Mouse (Mus musculus): ENCODE data around the gene Magi2. TPM values are rescaled to one million over a fixed set of nuclear protein-coding genes. Genes with fewer than 3 reads are reported as not detected.

The Magi2 gene
- polyA plus RNA-seq, 1 experiment, result 0.18 TPM

- Histone ChIP-seq H3K79me3 (ENCODE audit: low read depth) (no peaks in the 10 kb centered on the region), H3K36me3 (ENCODE audit: control insufficient read depth, insufficient read depth) (no peaks in the 10 kb centered on the region), H3K79me2 (ENCODE audit: control insufficient read depth, insufficient read depth) (no peaks in the 10 kb centered on the region), H3K4me3 (ENCODE audit: insufficient read depth, poor library complexity, severe bottlenecking) (no peak overlapping the region), H3K27me3 (ENCODE audit: control insufficient read depth, insufficient read depth, insufficient read length) (no peaks in the 10 kb centered on the region), H3ac (ENCODE audit: control insufficient read depth, insufficient read length, low read depth) (no peak overlapping the region)
- no peak for TF ChIP-seq MAX (IDR thresholded peaks at IDR 0.05)
- TF ChIP-seq USF1 (IDR thresholded peaks at IDR 0.05; ENCODE audit: low read depth), result no peak
- no peak for TF ChIP-seq CTCF (IDR thresholded peaks at IDR 0.05; ENCODE audit: control insufficient read depth, insufficient read depth, insufficient read length)
- TF ChIP-seq MYOG (IDR thresholded peaks at IDR 0.05; ENCODE audit: control insufficient read depth, extremely low read depth, insufficient read length), result no peak
- TF ChIP-seq CEBPB (IDR thresholded peaks at IDR 0.05; ENCODE audit: low read depth), result no peak
- TF ChIP-seq MYOD1 (IDR thresholded peaks at IDR 0.05; ENCODE audit: control insufficient read depth, insufficient read length, low read depth), result no peak
- no peak for TF ChIP-seq FOSL1 (IDR thresholded peaks at IDR 0.05; ENCODE audit: insufficient read depth, low read length, poor library complexity, severe bottlenecking)
Measured at GRCm38 (mm10) chr5:20643741-20644140, 1416.9 kb downstream of the Magi2 start.

- no peak for TF ChIP-seq MYOD1 (IDR thresholded peaks at IDR 0.05; ENCODE audit: control insufficient read depth, insufficient read length, low read depth)
- no peak overlapping the region for H3ac ChIP-seq (ENCODE audit: control insufficient read depth, insufficient read length, low read depth)
- no peaks in the 10 kb centered on the region for H3K27me3 ChIP-seq (ENCODE audit: control insufficient read depth, insufficient read depth, insufficient read length)
- H3K79me3 ChIP-seq (ENCODE audit: low read depth), result no peaks in the 10 kb centered on the region
- no peaks in the 10 kb centered on the region for H3K36me3 ChIP-seq (ENCODE audit: control insufficient read depth, insufficient read depth)
- H3K79me2 ChIP-seq (ENCODE audit: control insufficient read depth, insufficient read depth), result no peaks in the 10 kb centered on the region
- no peak overlapping the region for H3K4me3 ChIP-seq (ENCODE audit: insufficient read depth, poor library complexity, severe bottlenecking)
Measured at GRCm38 (mm10) chr5:20646947-20647346, 1420.1 kb downstream of the Magi2 start.

DNA sequence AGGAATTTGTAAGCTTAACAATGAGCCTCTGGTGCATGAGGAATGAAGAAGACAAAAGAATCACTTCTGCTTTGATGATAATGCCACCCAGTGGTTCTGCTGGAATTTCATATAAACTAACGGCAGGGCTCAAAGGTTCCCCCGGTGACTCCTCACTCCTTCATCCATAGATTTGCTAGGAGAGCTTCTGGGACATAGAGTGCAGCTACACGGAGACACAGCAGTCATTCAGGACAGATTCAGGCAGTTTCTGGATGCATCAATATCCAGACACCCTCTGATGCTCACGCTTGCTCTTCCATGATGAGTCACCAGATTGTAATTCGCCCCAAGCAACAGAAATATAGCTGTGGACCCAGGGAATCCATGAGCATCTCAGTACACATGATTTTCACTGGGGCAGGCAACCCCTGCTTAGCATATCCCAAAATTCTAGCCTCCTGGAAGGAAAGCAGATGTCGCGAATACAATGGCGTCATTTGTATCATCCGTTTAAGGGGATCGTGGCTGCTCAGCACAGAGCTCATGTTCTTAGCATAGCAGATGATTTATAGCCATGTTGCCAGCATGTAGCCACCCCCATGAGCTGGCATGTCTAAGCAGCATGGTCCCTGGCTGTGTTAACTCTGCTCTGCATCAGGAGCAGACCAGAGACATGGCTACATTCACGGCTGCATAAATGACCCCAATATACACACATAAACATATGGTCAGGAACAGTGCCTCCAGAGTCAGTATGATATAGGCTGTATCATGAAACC is 1426.8 kb downstream of the Magi2 start:
- Histone ChIP-seq H3K79me2 (ENCODE audit: control insufficient read depth, insufficient read depth) (no peaks in the 10 kb centered on the region), H3ac (ENCODE audit: control insufficient read depth, insufficient read length, low read depth) (no peak overlapping the region), H3K36me3 (ENCODE audit: control insufficient read depth, insufficient read depth) (no peaks in the 10 kb centered on the region), H3K27me3 (ENCODE audit: control insufficient read depth, insufficient read depth, insufficient read length) (no peaks in the 10 kb centered on the region), H3K4me3 (ENCODE audit: insufficient read depth, poor library complexity, severe bottlenecking) (no peak overlapping the region), H3K79me3 (ENCODE audit: low read depth) (no peaks in the 10 kb centered on the region)
- TF ChIP-seq MAX (IDR thresholded peaks at IDR 0.05), result no peak
- TF ChIP-seq FOSL1 (IDR thresholded peaks at IDR 0.05; ENCODE audit: insufficient read depth, low read length, poor library complexity, severe bottlenecking), result no peak
- no peak for TF ChIP-seq MYOD1 (IDR thresholded peaks at IDR 0.05; ENCODE audit: control insufficient read depth, insufficient read length, low read depth)
- no peak for TF ChIP-seq CEBPB (IDR thresholded peaks at IDR 0.05; ENCODE audit: low read depth)
- TF ChIP-seq MYOG (IDR thresholded peaks at IDR 0.05; ENCODE audit: control insufficient read depth, extremely low read depth, insufficient read length), result no peak
- TF ChIP-seq USF1 (IDR thresholded peaks at IDR 0.05; ENCODE audit: low read depth), result no peak
- no peak for TF ChIP-seq CTCF (IDR thresholded peaks at IDR 0.05; ENCODE audit: control insufficient read depth, insufficient read depth, insufficient read length)

DNA sequence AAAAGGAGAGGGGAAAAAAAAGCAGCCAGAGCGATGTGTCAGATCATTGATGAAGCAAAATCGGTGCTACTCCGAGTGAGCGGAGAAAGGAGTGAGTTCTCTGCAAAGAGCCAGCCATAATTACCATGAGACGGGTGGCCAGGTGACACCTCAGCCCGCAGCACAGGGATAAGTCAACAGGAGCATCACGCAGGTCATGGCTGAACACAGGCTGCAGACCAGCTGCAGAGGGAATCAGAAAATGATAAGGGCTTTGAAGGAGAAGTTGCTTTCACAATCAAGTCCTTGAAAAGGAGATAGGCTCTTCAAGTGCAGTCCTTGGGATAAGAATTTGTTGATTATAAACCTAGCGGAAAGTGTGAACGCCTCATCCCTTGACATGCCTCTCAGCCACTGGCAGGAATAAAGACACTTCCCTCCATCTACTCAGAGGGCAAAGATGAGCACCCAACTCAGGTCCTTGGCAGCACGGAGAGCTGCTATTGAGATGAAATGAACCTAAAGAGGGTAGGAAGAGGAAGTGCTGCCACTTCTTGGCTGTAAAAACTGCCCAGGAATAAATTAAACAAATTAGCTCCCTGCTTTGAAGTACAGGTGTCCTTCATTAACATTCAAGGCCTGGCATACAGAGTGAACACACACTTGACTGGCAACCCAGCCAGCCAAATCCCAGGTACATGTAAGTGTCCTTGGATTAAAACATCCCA is 1428.1 kb downstream of the Magi2 start:
- Histone ChIP-seq H3K27me3 (ENCODE audit: control insufficient read depth, insufficient read depth, insufficient read length) (no peaks in the 10 kb centered on the region), H3K79me3 (ENCODE audit: low read depth) (no peaks in the 10 kb centered on the region), H3K36me3 (ENCODE audit: control insufficient read depth, insufficient read depth) (no peaks in the 10 kb centered on the region), H3K79me2 (ENCODE audit: control insufficient read depth, insufficient read depth) (no peaks in the 10 kb centered on the region), H3ac (ENCODE audit: control insufficient read depth, insufficient read length, low read depth) (no peak overlapping the region), H3K4me3 (ENCODE audit: insufficient read depth, poor library complexity, severe bottlenecking) (no peak overlapping the region)
- TF ChIP-seq FOSL1 (IDR thresholded peaks at IDR 0.05; ENCODE audit: insufficient read depth, low read length, poor library complexity, severe bottlenecking), result no peak
- no peak for TF ChIP-seq MAX (IDR thresholded peaks at IDR 0.05)
- no peak for TF ChIP-seq MYOG (IDR thresholded peaks at IDR 0.05; ENCODE audit: control insufficient read depth, extremely low read depth, insufficient read length)
- no peak for TF ChIP-seq CEBPB (IDR thresholded peaks at IDR 0.05; ENCODE audit: low read depth)
- no peak for TF ChIP-seq MYOD1 (IDR thresholded peaks at IDR 0.05; ENCODE audit: control insufficient read depth, insufficient read length, low read depth)
- TF ChIP-seq CTCF (IDR thresholded peaks at IDR 0.05; ENCODE audit: control insufficient read depth, insufficient read depth, insufficient read length), result no peak
- TF ChIP-seq USF1 (IDR thresholded peaks at IDR 0.05; ENCODE audit: low read depth), result no peak

GRCm38 (mm10) chr5:20657056-20657455 is 1430.2 kb downstream of the Magi2 start:
- no peaks in the 10 kb centered on the region for H3K36me3 ChIP-seq (ENCODE audit: control insufficient read depth, insufficient read depth)
- no peak overlapping the region for H3K4me3 ChIP-seq (ENCODE audit: insufficient read depth, poor library complexity, severe bottlenecking)
- no peaks in the 10 kb centered on the region for H3K79me2 ChIP-seq (ENCODE audit: control insufficient read depth, insufficient read depth)
- no peaks in the 10 kb centered on the region for H3K79me3 ChIP-seq (ENCODE audit: low read depth)
- no peaks in the 10 kb centered on the region for H3K27me3 ChIP-seq (ENCODE audit: control insufficient read depth, insufficient read depth, insufficient read length)
- TF ChIP-seq MAX (IDR thresholded peaks at IDR 0.05), result no peak
- no peak for TF ChIP-seq CTCF (IDR thresholded peaks at IDR 0.05; ENCODE audit: control insufficient read depth, insufficient read depth, insufficient read length)
- no peak for TF ChIP-seq MYOG (IDR thresholded peaks at IDR 0.05; ENCODE audit: control insufficient read depth, extremely low read depth, insufficient read length)
- no peak for TF ChIP-seq CEBPB (IDR thresholded peaks at IDR 0.05; ENCODE audit: low read depth)
- no peak for TF ChIP-seq FOSL1 (IDR thresholded peaks at IDR 0.05; ENCODE audit: insufficient read depth, low read length, poor library complexity, severe bottlenecking)
- no peak for TF ChIP-seq USF1 (IDR thresholded peaks at IDR 0.05; ENCODE audit: low read depth)
- TF ChIP-seq MYOD1 (IDR thresholded peaks at IDR 0.05; ENCODE audit: control insufficient read depth, insufficient read length, low read depth), result no peak
- H3ac ChIP-seq (ENCODE audit: control insufficient read depth, insufficient read length, low read depth), result no peak overlapping the region

Measured in C2C12 (cell line).